Mouse (Mus musculus) layer of hippocampus, adult 2 months (tissue): ENCODE data around the gene Mdfic. TPM values are rescaled to one million over a fixed set of nuclear protein-coding genes. Genes with fewer than 3 reads are reported as not detected.

ENCODE experiments used
- DNase-seq, 2 experiments: peaks; one replicate each; pipeline ENCODE4 v3.0.0; 2022; ENCODE audit warnings: low spot score in 2 of 2
- H3K27ac ChIP-seq: fragments of 200-600 bp; 2 replicates; pipeline ENCODE4 v1.8.1; 2022
- H3K4me3 ChIP-seq: fragments of 200-600 bp; 2 replicates; pipeline ENCODE4 v1.8.1; 2022; ENCODE audit warnings: mild to moderate bottlenecking
- CTCF ChIP-seq: fragments of 200-600 bp; conservative IDR thresholded peaks from 2 replicates; pipeline ENCODE4 v1.8.1; 2022; ENCODE audit warnings: antibody characterized with exemption, mild to moderate bottlenecking, moderate library complexity
- total RNA-seq, 2 experiments: library from RNA; stranded (reverse); gene quantifications; 2 replicates each; pipeline ENCODE4 v1.2.3; 2021

The Mdfic gene
- total RNA-seq, 2 experiments from 2014 or later: 3.1 to 3.9 TPM

DNA sequence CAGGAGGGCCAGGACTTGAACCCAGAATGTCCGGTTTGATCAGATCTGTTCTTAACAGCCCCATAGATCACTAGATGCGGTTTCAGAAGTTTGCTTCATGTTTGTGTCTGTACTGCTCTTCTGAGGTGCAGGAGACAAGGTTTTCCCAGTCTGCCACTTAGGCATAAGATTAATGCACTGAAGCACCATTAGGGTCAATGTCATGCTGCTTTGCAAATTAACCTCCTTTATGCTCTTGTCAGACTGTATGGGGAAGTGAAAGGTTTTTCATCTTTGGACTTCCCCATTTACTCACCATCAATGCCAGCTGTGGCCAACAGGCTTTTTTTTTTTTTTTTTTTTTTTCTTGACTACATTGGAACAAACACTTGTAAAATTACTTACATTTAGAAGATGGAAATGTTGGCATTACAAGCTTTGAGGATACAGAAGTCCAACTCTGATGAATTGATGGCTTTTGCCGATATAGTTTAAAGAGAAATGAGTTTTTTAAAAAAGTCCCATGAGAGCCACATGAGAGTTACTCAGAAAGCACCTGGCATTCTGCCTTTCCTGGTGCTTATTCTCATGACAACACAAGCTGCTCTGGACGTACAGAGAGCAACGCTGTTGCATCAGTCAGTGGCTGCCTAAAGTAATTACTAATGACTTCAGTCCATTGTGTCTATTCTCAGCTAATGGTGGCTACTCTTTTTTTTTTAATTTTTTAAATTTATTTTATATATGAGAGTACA lies 121.2 kb downstream of the Mdfic start:
- DNase-seq: no peak
- TF ChIP-seq CTCF: no peak
- H3K4me3 ChIP-seq: no peak overlapping the region

DNA sequence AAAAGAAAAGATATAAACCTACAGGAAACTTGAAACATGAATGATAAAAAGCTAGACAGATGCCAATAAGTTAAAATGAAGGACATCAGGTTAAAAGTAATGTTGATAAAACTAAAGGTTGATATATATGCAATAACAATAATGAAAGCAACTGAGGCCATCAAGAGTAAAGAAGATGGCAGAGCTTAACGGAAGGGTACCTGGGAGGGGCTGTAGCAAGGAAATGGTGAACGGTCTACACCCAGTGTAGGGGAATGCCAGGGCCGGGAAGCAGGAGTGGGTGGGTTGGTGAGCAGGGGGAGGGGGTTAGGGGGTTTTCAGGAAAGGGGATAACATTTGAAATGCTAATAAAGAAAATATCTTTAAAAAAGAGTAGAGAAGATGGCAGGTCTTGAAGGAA lies 122.8 kb downstream of the Mdfic start:
- Histone ChIP-seq H3K4me3 (no peak overlapping the region), H3K27ac (no peak overlapping the region)
- TF ChIP-seq CTCF: no peak
- no peak for DNase-seq

More for the DNA sequence above, 121.2 kb downstream of the Mdfic start:
- no peak overlapping the region for H3K27ac ChIP-seq

GRCm38 (mm10) chr6:15845711-15846342 lies 125.4 kb downstream of the Mdfic start:
- DNase-seq: no peak
- H3K27ac ChIP-seq: no peak overlapping the region
- no peak overlapping the region for H3K4me3 ChIP-seq
- TF ChIP-seq CTCF: no peak
